Mouse (Mus musculus) C2C12 (cell line): ENCODE results near the gene Btbd11.

Experiments
- CEBPB ChIP-seq: IDR thresholded peaks from one replicate; pipeline ENCODE4 v1.6.1; 2011; ENCODE audit warnings: low read depth, mild to moderate bottlenecking, control low read depth, moderate library complexity
- CTCF ChIP-seq: IDR thresholded peaks from one replicate; pipeline ENCODE4 v1.5.1; 2011; ENCODE audit not compliant: control insufficient read depth, insufficient read depth, insufficient read length
- FOSL1 ChIP-seq: IDR thresholded peaks from one replicate; pipeline ENCODE4 v1.8.0; 2011; ENCODE audit warnings: mild to moderate bottlenecking, low read length; ENCODE audit not compliant: poor library complexity, insufficient read depth, severe bottlenecking
- MAX ChIP-seq: IDR thresholded peaks from one replicate; pipeline ENCODE4 v1.6.1; 2011; ENCODE audit warnings: mild to moderate bottlenecking, control low read depth
- MYOD1 ChIP-seq: IDR thresholded peaks from one replicate; pipeline ENCODE4 v1.6.1; 2011; ENCODE audit warnings: low read depth; ENCODE audit not compliant: control insufficient read depth, insufficient read length
- MYOG ChIP-seq: IDR thresholded peaks from one replicate; pipeline ENCODE4 v1.6.1; 2011; ENCODE audit not compliant: control insufficient read depth, insufficient read length; ENCODE audit errors: extremely low read depth
- USF1 ChIP-seq: IDR thresholded peaks from one replicate; pipeline ENCODE4 v1.6.1; 2011; ENCODE audit warnings: low read depth, mild to moderate bottlenecking, control low read depth, moderate library complexity

GRCm38 (mm10) chr10:85473265-85473664 is 86.7 kb downstream of the Btbd11 start:
- TF ChIP-seq MAX: no peak
- no peak for TF ChIP-seq CTCF
- peak; percentile 10 for TF ChIP-seq USF1
- TF ChIP-seq CEBPB: no peak
- no peak for TF ChIP-seq MYOG
- TF ChIP-seq MYOD1: no peak
- no peak for TF ChIP-seq FOSL1
